Mouse (Mus musculus) heart, postnatal 0 days (tissue): ENCODE data around the gene Cfap44. TPM values are rescaled to one million over a fixed set of nuclear protein-coding genes. Genes with fewer than 3 reads are reported as not detected.
A peak's percentile ranks its signal among the peaks of the same experiment; 100 is the strongest.

Experiments used
- ATAC-seq: fragments of 200-750 bp; cut with Nextera tagmentation; 2 replicates; pipeline ENCODE4 v1.8.0; 2017; ENCODE audit warnings: low read depth, moderate number of reproducible peaks, moderate library complexity; ENCODE audit not compliant: insufficient read depth
- DNase-seq: peaks from one replicate; pipeline ENCODE4 v3.0.0-alpha.2; 2016; ENCODE audit warnings: low spot score
- H3K27ac ChIP-seq: fragments of 300-500 bp; sonication (generic); 2 replicates; pipeline ENCODE4 v1.5.1; 2014; ENCODE audit warnings: low read depth, mild to moderate bottlenecking
- H3K27me3 ChIP-seq: fragments of 300-500 bp; sonication (generic); 2 replicates; pipeline ENCODE4 v1.6.1; 2014; ENCODE audit warnings: low read length, mixed read lengths; ENCODE audit not compliant: control insufficient read depth, insufficient read depth
- H3K36me3 ChIP-seq: fragments of 300-500 bp; sonication (generic); replicated peaks from 2 replicates; pipeline ENCODE4 v1.6.1; 2014; ENCODE audit warnings: low read length, mixed read lengths; ENCODE audit not compliant: control insufficient read depth, insufficient read depth
- H3K4me1 ChIP-seq: fragments of 300-500 bp; sonication (generic); 2 replicates; pipeline ENCODE4 v1.6.1; 2014; ENCODE audit warnings: antibody characterized with exemption; ENCODE audit not compliant: control insufficient read depth, insufficient read depth
- H3K4me2 ChIP-seq: fragments of 300-500 bp; sonication (generic); 2 replicates; pipeline ENCODE4 v1.6.1; 2014; ENCODE audit warnings: low read depth, mild to moderate bottlenecking, low read length, moderate library complexity
- H3K4me3 ChIP-seq: fragments of 300-500 bp; sonication (generic); 2 replicates; pipeline ENCODE4 v1.5.1; 2014; ENCODE audit warnings: low read depth, low read length
- H3K9ac ChIP-seq: fragments of 300-500 bp; sonication (generic); replicated peaks from 2 replicates; pipeline ENCODE4 v1.6.1; 2014; ENCODE audit warnings: low read depth, low read length, mixed read lengths
- H3K9me3 ChIP-seq: fragments of 300-500 bp; sonication (generic); replicated peaks from 2 replicates; pipeline ENCODE4 v1.6.1; 2016; ENCODE audit warnings: low read length; ENCODE audit not compliant: control insufficient read depth
- CTCF ChIP-seq: IDR thresholded peaks from 2 replicates; pipeline ENCODE4 v1.5.1; 2016; ENCODE audit warnings: antibody characterized with exemption, control low read depth, low read depth
- EP300 ChIP-seq: IDR thresholded peaks from 2 replicates; pipeline ENCODE4 v1.6.1; 2016; ENCODE audit warnings: antibody characterized with exemption, low read depth
- WGBS: fragments of 180-500 bp; shearing (Covaris S2); extraction: QIAGEN DNeasy Blood & Tissue Kit; methylation state at CpG from one replicate; pipeline ENCODE4 v1.1.7; 2014; 5-methylcytosine and 5-hydroxymethylcytosine counted together
- polyA plus RNA-seq: library from polyadenylated mRNA; unstranded; fragments of >200 nt; fragmentation: Nextera tagmentation; extraction: Ambion mirVana; gene quantifications from 2 replicates; pipeline ENCODE4 v1.2.1, GENCODE M21; 2015
- total RNA-seq: library from RNA; depleted of rRNA; stranded (reverse); fragments of >200 nt; gene quantifications from 2 replicates; pipeline ENCODE4 v1.2.3, GENCODE M21; 2014; ENCODE audit warnings: low replicate concordance

Cfap44 gene
- total and polyA plus RNA-seq, 2 experiments from 2014 or later = not detected

- whole genome bisulfite sequencing = 41% methylated on average over 28 of the region's 28 CpGs
- ATAC-seq (no peak), DNase-seq (no peak)
- Histone ChIP-seq H3K27ac (no peak overlapping the region; the same call in 1 of the 2 replicates), H3K9me3 (no peaks in the 10 kb centered on the region), H3K9ac (no peak overlapping the region), H3K4me2 (no peak overlapping the region), H3K27me3 (0 out of 2 replicates have a peak, but pooled peaks cover 6% of the 10 kb centered on the region), H3K4me3 (no peak overlapping the region), H3K4me1 (no peaks in the 10 kb centered on the region), H3K36me3 (no peaks in the 10 kb centered on the region)
- TF ChIP-seq EP300 (no peak), CTCF (no peak)
Measured at GRCm38 (mm10) chr16:44481599-44482593, 87.3 kb downstream of the Cfap44 start.

- H3K27me3 ChIP-seq = 0 out of 2 replicates have a peak, but pooled peaks cover 2% of the 10 kb centered on the region
- no peak overlapping the region for H3K4me2 ChIP-seq
- no peaks in the 10 kb centered on the region for H3K4me1 ChIP-seq
- DNase-seq (peak; percentile 70), ATAC-seq (no peak)
- H3K27ac ChIP-seq = no peak overlapping the region
- 5% methylated on average over 7 of the region's 7 CpGs for WGBS
- no peak overlapping the region for H3K9ac ChIP-seq
- no peak overlapping the region for H3K4me3 ChIP-seq
- H3K9me3 ChIP-seq = no peaks in the 10 kb centered on the region
- peaks cover 12% of the 10 kb centered on the region; the same call in 1 of the 2 replicates for H3K36me3 ChIP-seq
- peak; percentile 97 for TF ChIP-seq CTCF
- no peak for TF ChIP-seq EP300
Measured at GRCm38 (mm10) chr16:44484079-44484478, 89.5 kb downstream of the Cfap44 start.

- TF ChIP-seq CTCF (no peak), EP300 (no peak)
- Histone ChIP-seq H3K4me2 (no peak overlapping the region), H3K27ac (no peak overlapping the region), H3K9me3 (no peaks in the 10 kb centered on the region), H3K9ac (no peak overlapping the region), H3K36me3 (peaks cover 18% of the 10 kb centered on the region), H3K27me3 (no peaks in the 10 kb centered on the region), H3K4me1 (no peaks in the 10 kb centered on the region), H3K4me3 (no peak overlapping the region)
- DNase-seq = no peak
- ATAC-seq = no peak
- WGBS = 74% methylated on average over 10 of the region's 10 CpGs
Measured at GRCm38 (mm10) chr16:44484831-44485230, 90.2 kb downstream of the Cfap44 start.

DNA sequence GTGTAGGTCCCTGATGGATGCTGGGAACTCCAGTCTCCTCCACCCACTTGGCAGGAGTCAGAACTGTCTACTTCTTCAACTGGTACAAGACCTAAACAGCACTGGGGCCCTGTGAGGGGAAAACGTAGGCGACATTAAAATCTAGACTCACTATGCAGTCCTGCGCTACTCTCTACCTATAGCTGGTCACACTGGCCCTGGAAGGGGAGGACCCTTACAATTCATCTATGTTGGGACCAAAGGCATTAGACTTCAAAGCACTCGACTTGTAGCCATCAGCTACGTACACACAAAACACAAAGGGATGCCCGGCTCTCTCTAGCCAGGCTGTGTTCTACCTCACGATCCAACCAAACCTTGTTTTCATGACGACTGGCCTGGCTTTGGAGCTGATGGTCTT lies 91.1 kb downstream of the Cfap44 start:
- no peak overlapping the region for H3K9ac ChIP-seq
- peaks cover 26% of the 10 kb centered on the region for H3K36me3 ChIP-seq
- H3K4me3 ChIP-seq = no peak overlapping the region
- H3K27me3 ChIP-seq = no peaks in the 10 kb centered on the region
- no peak overlapping the region for H3K4me2 ChIP-seq
- H3K27ac ChIP-seq = no peak overlapping the region
- H3K9me3 ChIP-seq = no peaks in the 10 kb centered on the region
- H3K4me1 ChIP-seq = no peaks in the 10 kb centered on the region
- no peak for ATAC-seq
- TF ChIP-seq EP300 (no peak), CTCF (no peak)
- no peak for DNase-seq
- 78% methylated on average over 8 of the region's 8 CpGs for WGBS

- Histone ChIP-seq H3K4me3 (no peak overlapping the region), H3K27ac (no peak overlapping the region), H3K4me1 (no peaks in the 10 kb centered on the region), H3K9me3 (no peaks in the 10 kb centered on the region), H3K27me3 (no peaks in the 10 kb centered on the region), H3K4me2 (no peak overlapping the region), H3K9ac (no peak overlapping the region), H3K36me3 (peaks cover 26% of the 10 kb centered on the region)
- DNase-seq = no peak
- no peak for ATAC-seq
- 82% methylated on average over 9 of the region's 9 CpGs for WGBS
- no peak for TF ChIP-seq CTCF
- TF ChIP-seq EP300 = no peak
Measured at GRCm38 (mm10) chr16:44486612-44487011, 92.0 kb downstream of the Cfap44 start.
